Comparison of ENCODE assay signal across 8 mouse cellular contexts in the genomic region with DNA sequence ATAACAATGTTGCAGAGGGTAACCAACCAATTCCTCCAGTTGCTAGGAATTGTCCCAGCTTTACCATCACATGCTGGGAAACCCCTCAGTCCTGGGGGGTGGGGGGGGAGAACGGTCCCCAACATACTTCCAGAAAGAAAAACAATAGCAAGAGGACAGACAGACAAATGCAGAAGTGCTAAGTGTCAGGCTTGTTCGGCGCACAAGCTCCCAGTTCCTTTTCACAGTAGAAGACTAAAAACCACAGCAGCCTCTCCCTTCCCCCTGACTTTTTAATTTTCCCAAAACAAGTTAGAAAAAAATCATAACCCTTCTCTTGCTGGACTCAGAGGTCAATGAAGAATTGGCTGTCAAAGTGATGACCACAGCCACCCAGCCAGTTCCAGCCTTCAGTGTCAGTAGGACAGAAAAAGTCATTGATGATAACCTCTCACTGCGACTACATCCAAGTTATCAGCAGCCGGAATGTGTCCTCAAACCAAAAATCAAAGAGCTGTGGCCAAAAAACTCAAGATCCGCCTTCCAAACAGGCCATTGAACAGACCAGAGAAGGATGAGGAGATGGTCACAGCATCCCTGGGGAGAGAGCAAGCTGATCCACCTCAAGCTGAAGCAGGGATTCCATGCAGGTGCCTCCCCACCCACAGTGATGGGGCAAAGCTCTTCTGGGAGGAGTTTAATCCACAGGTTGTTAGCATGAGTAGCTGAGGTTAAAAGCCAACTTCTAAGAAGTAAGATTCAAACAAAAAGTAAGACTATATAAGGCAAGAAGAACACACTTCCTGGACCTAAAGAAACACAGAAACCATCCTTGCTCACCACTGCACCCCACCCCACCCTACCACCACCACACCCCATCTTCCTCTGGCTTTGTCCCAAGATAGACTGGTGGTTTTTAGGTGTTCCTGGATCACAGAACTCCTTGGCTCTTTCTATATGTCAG. TPM values are rescaled to one million over a fixed set of nuclear protein-coding genes. Genes with fewer than 3 reads are reported as not detected.
DNase-seq lines count a peak whose midpoint lies in the region; ATAC-seq and TF ChIP-seq lines count a peak whose summit lies in the region.

No protein-coding gene starts in this region.

- no peaks in the 10 kb centered on the region for H3K9me3 ChIP-seq in heart, embryonic 13.5 days
- H3K9me3 ChIP-seq in stomach, embryonic 14.5 days (ENCODE audit: control insufficient read depth, low read depth, low read length): no peaks in the 10 kb centered on the region
- no peaks in the 10 kb centered on the region for H3K9me3 ChIP-seq in stomach, postnatal 0 days (ENCODE audit: control insufficient read depth, low read length)
- H3K9me3 ChIP-seq in megakaryocyte, embryonic 14.5 days: 0 out of 2 replicates have a peak, but pooled peaks cover 2% of the 10 kb centered on the region

- no peak for TF ChIP-seq EP300 in stomach, postnatal 0 days (optimal IDR thresholded peaks at IDR 0.05)

- 63% methylated on average over 6 of the region's 6 CpGs for WGBS in heart, embryonic 13.5 days
- WGBS in stomach, embryonic 14.5 days: 81% methylated on average over 6 of the region's 6 CpGs
- 87% methylated on average over 6 of the region's 6 CpGs for WGBS in stomach, postnatal 0 days

- no peak for TF ChIP-seq CTCF in stomach, postnatal 0 days (IDR thresholded peaks at IDR 0.05; ENCODE audit: low read depth)

- H3K4me1 ChIP-seq in heart, embryonic 13.5 days: peaks cover 41% of the 10 kb centered on the region
- H3K4me1 ChIP-seq in stomach, embryonic 14.5 days (ENCODE audit: control insufficient read depth, insufficient read depth, low read length): peaks cover 11% of the 10 kb centered on the region
- H3K4me1 ChIP-seq in stomach, postnatal 0 days (replicated peaks; ENCODE audit: control insufficient read depth, insufficient read depth): peaks cover 9% of the 10 kb centered on the region; the same call in 1 of the 2 replicates
- peaks cover 46% of the 10 kb centered on the region for H3K4me1 ChIP-seq in megakaryocyte, embryonic 14.5 days

- no peak for ATAC-seq in heart, embryonic 13.5 days (ENCODE audit: extremely low read depth, insufficient number of reproducible peaks, low FRiP score, low TSS enrichment)
- ATAC-seq in stomach, embryonic 14.5 days (ENCODE audit: insufficient number of reproducible peaks, insufficient read depth, low FRiP score, low read depth): no peak
- no peak for ATAC-seq in stomach, postnatal 0 days (ENCODE audit: low FRiP score, low TSS enrichment)

- H3K4me2 ChIP-seq in heart, embryonic 13.5 days: peak overlapping the region; percentile 93
- 0 out of 2 replicates have a peak overlapping the region, but pooled peaks have one; percentile 81 for H3K4me2 ChIP-seq in stomach, embryonic 14.5 days (replicated peaks; ENCODE audit: low read depth, low read length)
- H3K4me2 ChIP-seq in stomach, postnatal 0 days (replicated peaks; ENCODE audit: low read depth): no peak overlapping the region

- no peak overlapping the region for H3K9ac ChIP-seq in heart, embryonic 13.5 days
- H3K9ac ChIP-seq in stomach, embryonic 14.5 days (replicated peaks; ENCODE audit: low read depth, low read length): no peak overlapping the region
- no peak overlapping the region for H3K9ac ChIP-seq in stomach, postnatal 0 days (ENCODE audit: low read length)

- no peak for DNase-seq in heart, postnatal 4 days
- no peak for DNase-seq in stomach, postnatal 0 days (ENCODE audit: low spot score)
- DNase-seq in adrenal gland, postnatal 4 days (ENCODE audit: low spot score in 2 of 2): no peak
- no peak for DNase-seq in cerebellum, postnatal 4 days (ENCODE audit: low spot score in 2 of 2)
- DNase-seq in urinary bladder, adult 2 months (ENCODE audit: low spot score): no peak

- no peaks in the 10 kb centered on the region for H3K27me3 ChIP-seq in heart, embryonic 13.5 days (replicated peaks)
- H3K27me3 ChIP-seq in stomach, embryonic 14.5 days (ENCODE audit: control insufficient read depth, insufficient read depth, low read length): no peaks in the 10 kb centered on the region
- no peaks in the 10 kb centered on the region for H3K27me3 ChIP-seq in stomach, postnatal 0 days (ENCODE audit: control insufficient read depth, insufficient read depth, low read length)
- H3K27me3 ChIP-seq in megakaryocyte, embryonic 14.5 days (replicated peaks): peaks cover 18% of the 10 kb centered on the region

- no peak overlapping the region; the same call in 1 of the 2 replicates for H3K27ac ChIP-seq in heart, embryonic 13.5 days (replicated peaks)
- H3K27ac ChIP-seq in stomach, embryonic 14.5 days (ENCODE audit: low read length): no peak overlapping the region
- H3K27ac ChIP-seq in stomach, postnatal 0 days (replicated peaks): no peak overlapping the region

- H3K36me3 ChIP-seq in heart, embryonic 13.5 days: no peaks in the 10 kb centered on the region
- no peaks in the 10 kb centered on the region for H3K36me3 ChIP-seq in stomach, embryonic 14.5 days (ENCODE audit: control insufficient read depth, insufficient read depth, low read length)
- no peaks in the 10 kb centered on the region for H3K36me3 ChIP-seq in stomach, postnatal 0 days (ENCODE audit: control insufficient read depth, insufficient read depth, low read length)
- H3K36me3 ChIP-seq in megakaryocyte, embryonic 14.5 days (replicated peaks; ENCODE audit: low read length): no peaks in the 10 kb centered on the region

- no peak overlapping the region for H3K4me3 ChIP-seq in heart, embryonic 13.5 days
- H3K4me3 ChIP-seq in stomach, embryonic 14.5 days (ENCODE audit: low read depth, low read length): no peak overlapping the region
- no peak overlapping the region for H3K4me3 ChIP-seq in stomach, postnatal 0 days (ENCODE audit: low read depth, low read length)
- H3K4me3 ChIP-seq in megakaryocyte, embryonic 14.5 days (replicated peaks): peak overlapping the region; percentile 70

RNA-seq across cellular contexts. Expression of a gene that starts 2.5 kb away (rescaled TPM):
- 5.9 and 6.3 TPM in 2 replicates for polyA plus RNA-seq in heart, embryonic 13.5 days (2015; fragmentation: Nextera tagmentation; extraction: Ambion mirVana)
- 10 to 100 TPM; 18.0 to 20.9 TPM for total RNA-seq in heart, postnatal 4 days (2021)
- polyA plus RNA-seq in stomach, embryonic 14.5 days (2014; fragmentation: Nextera tagmentation; extraction: Ambion mirVana): 22.5 and 23.7 TPM in 2 replicates
- 7.8 and 8.7 TPM in 2 replicates for polyA plus RNA-seq in stomach, postnatal 0 days (2015; fragmentation: Nextera tagmentation; extraction: Ambion mirVana)
- 0.55 TPM in 1 of 2 replicates, not detected in the other for polyA plus RNA-seq in megakaryocyte, embryonic 14.5 days (2012; ENCODE audit: insufficient read depth, low replicate concordance)
- 10 to 100 TPM; 38.2 TPM for total RNA-seq in adrenal gland, postnatal 4 days (2021)
- polyA plus RNA-seq in urinary bladder, adult 2 months (2012; rRNA removed): 28.1 and 30.7 TPM in 2 replicates
